ENCODE assay signal across 25 mouse cellular contexts in genomic region chr5:50937570-50937969, GRCm38 (mm10).
DNase-seq lines count a peak whose midpoint lies in the region; ATAC-seq and TF ChIP-seq lines count a peak whose summit lies in the region.
"Had no signal": no experiment of that assay in that cellular context is flagged by ENCODE, and none has a peak within 500 bp of the region (broad histone marks: within the 10 kb centered on the region; RNA-seq: fewer than 3 reads in every experiment).

No protein-coding gene starts in this region.

- no peaks in the 10 kb centered on the region for H3K9me3 ChIP-seq in liver, embryonic 11.5 days (ENCODE audit: control insufficient read depth, low read length)
- H3K9me3 ChIP-seq: G1E had no signal

- 46% methylated on average over 1 of the region's 1 CpGs for WGBS in liver, embryonic 11.5 days
- 32% methylated on average over 1 of the region's 1 CpGs for WGBS in lung, adult 2 months

- TF ChIP-seq POLR2A in lung, adult 2 months (IDR thresholded peaks at IDR 0.05; ENCODE audit: borderline replicate concordance, extremely low read depth, low read depth, low read length) = no peak

- ATAC-seq in Patski = peak; percentile 67
- ATAC-seq in liver, embryonic 11.5 days (replicated peaks; ENCODE audit: low FRiP score) = no peak
- ATAC-seq: activated CD4-positive, CD25-positive, alpha-beta regulatory T cell, adult 4 months; CD4-positive, CD25-positive, alpha-beta regulatory T cell, adult 4 months had no signal

- CTCF ChIA-PET in Patski (lab: Charles Lee) = interaction anchor here (1.0 to 1.4 kb wide), 2 partner anchors 30 to 184 kb away, joined by 3 to 4 read pairs; no protein-coding TSS in a partner anchor

- no peaks in the 10 kb centered on the region for H3K27me3 ChIP-seq in Patski
- no peaks in the 10 kb centered on the region for H3K27me3 ChIP-seq in liver, embryonic 11.5 days (replicated peaks; ENCODE audit: control insufficient read depth, insufficient read depth, low read length)
- H3K27me3 ChIP-seq: CH12.LX had no signal

- H3K4me2 ChIP-seq in liver, embryonic 11.5 days = no peak overlapping the region

- POLR2A ChIA-PET in Patski (lab: Charles Lee) = no interaction called here

- no peak overlapping the region for H3K27ac ChIP-seq in liver, embryonic 11.5 days (ENCODE audit: low read depth, low read length)

- TF ChIP-seq CTCF in Patski (IDR thresholded peaks at IDR 0.05) = no peak
- no peak for TF ChIP-seq CTCF in lung, adult 2 months (IDR thresholded peaks at IDR 0.05; ENCODE audit: insufficient read depth, low read length)

- no peak overlapping the region for H3K4me3 ChIP-seq in liver, embryonic 11.5 days (ENCODE audit: low read depth, low read length)
- no peak overlapping the region for H3K4me3 ChIP-seq in lung, adult 2 months (replicated peaks; ENCODE audit: extremely low read depth, low read depth, low read length)

- peak; percentile 55 for DNase-seq in 3T3-L1 (ENCODE audit: low read depth, low spot score)
- peak; percentile 69 for DNase-seq in Muller cell, postnatal 12 days (ENCODE audit: inconsistent ontology term)
- DNase-seq in NIH3T3 (ENCODE audit: low read depth) = peak; percentile 5
- no peak for DNase-seq in Patski (ENCODE audit: low read depth, low spot score)
- DNase-seq in liver, embryonic 11.5 days (ENCODE audit: low spot score) = no peak
- no peak for DNase-seq in lung, adult 2 months
- no peak for DNase-seq in cerebellum, adult 11-12 months
- no peak for DNase-seq in kidney, postnatal 36 days
- DNase-seq: adrenal gland, adult 2 months; adrenal gland, adult 8-10 months; adrenal gland, postnatal 10 days; adrenal gland, postnatal 14 days; adrenal gland, postnatal 25 days; adrenal gland, postnatal 36 days; B cell, adult 2 months; cerebellum, adult 11 months; cerebellum, adult 18-20 months; cerebellum, adult 2 months; cerebellum, adult 8-10 months; cerebellum, adult 9-10 months; cerebellum, adult 9-11 months had no signal

- in situ Hi-C loops in Patski (cut with MboI; ENCODE audit: low pct_unique_long_range_greater_than_20kb) = no loop called here

- no peaks in the 10 kb centered on the region for H3K36me3 ChIP-seq in liver, embryonic 11.5 days (ENCODE audit: control insufficient read depth, insufficient read depth, low read length)
- H3K36me3 ChIP-seq: G1E had no signal

- no peak overlapping the region for H3K9ac ChIP-seq in liver, embryonic 11.5 days (ENCODE audit: low read depth, low read length)

- H3K4me1 ChIP-seq in liver, embryonic 11.5 days (replicated peaks; ENCODE audit: control insufficient read depth, insufficient read depth, low read length) = no peaks in the 10 kb centered on the region
- H3K4me1 ChIP-seq in lung, adult 2 months (ENCODE audit: control insufficient read depth, insufficient read depth, low read length) = no peaks in the 10 kb centered on the region

Comparison
In these comparisons a context has a peak if more than half of its experiments do, and no peak if none do; other contexts are left out.
1. DNase-seq: peak in 3T3-L1 (single experiment), Muller cell, postnatal 12 days (single experiment) and NIH3T3 (single experiment); none in Patski (single experiment), liver, embryonic 11.5 days (single experiment), lung, adult 2 months (single experiment), cerebellum, adult 11-12 months (single experiment) and kidney, postnatal 36 days (0 of 2).